In genomic region chr7:126565693-126566092, GRCm38 (mm10) we compare ENCODE assay signal across 8 mouse cellular contexts. TPM values are rescaled to one million over a fixed set of nuclear protein-coding genes. Genes with fewer than 3 reads are reported as not detected.
DNase-seq lines count a peak whose midpoint lies in the region; ATAC-seq and TF ChIP-seq lines count a peak whose summit lies in the region.

No protein-coding gene starts in this region.

- TF ChIP-seq CTCF in spleen, adult 2 months (IDR thresholded peaks at IDR 0.05; ENCODE audit: extremely low read depth, insufficient read depth, insufficient read length, insufficient replicate concordance) = no peak
- no peak for TF ChIP-seq CTCF in bone marrow, adult 2 months (IDR thresholded peaks at IDR 0.05; ENCODE audit: control insufficient read depth, insufficient read depth, low read length)
- no peak for TF ChIP-seq CTCF in liver, embryonic 14.5 days (IDR thresholded peaks at IDR 0.05; ENCODE audit: low read depth)

- no peak for TF ChIP-seq EP300 in liver, embryonic 14.5 days (IDR thresholded peaks at IDR 0.05; ENCODE audit: low read depth)

- peaks cover 28% of the 10 kb centered on the region for H3K36me3 ChIP-seq in spleen, adult 2 months (ENCODE audit: control insufficient read depth, insufficient read depth, low read length)
- H3K36me3 ChIP-seq in liver, embryonic 14.5 days (replicated peaks; ENCODE audit: control insufficient read depth, insufficient read depth, low read depth) = peaks cover 37% of the 10 kb centered on the region

- no peak for TF ChIP-seq POLR2A in spleen, adult 2 months (IDR thresholded peaks at IDR 0.05; ENCODE audit: low read depth, low read length)
- TF ChIP-seq POLR2A in bone marrow, adult 2 months (IDR thresholded peaks at IDR 0.05; ENCODE audit: borderline replicate concordance, control insufficient read depth, low read depth, low read length) = no peak

- H3K4me1 ChIP-seq in spleen, adult 2 months (ENCODE audit: control insufficient read depth, insufficient read depth, insufficient read length) = no peaks in the 10 kb centered on the region
- no peaks in the 10 kb centered on the region for H3K4me1 ChIP-seq in bone marrow, adult 2 months (ENCODE audit: control insufficient read depth, insufficient read depth, low read length)
- peaks cover 3 to 7% of the 10 kb centered on the region in 2 experiments; a peak in 3 of 4 replicates for H3K4me1 ChIP-seq in liver, embryonic 14.5 days (replicated peaks; ENCODE audit: control insufficient read depth in 2 of 2, insufficient read depth in 2 of 2, low read length in 1 of 2)

- peak overlapping the region; percentile 92 for H3K9ac ChIP-seq in liver, embryonic 14.5 days (replicated peaks)

- H3K4me2 ChIP-seq in liver, embryonic 14.5 days (ENCODE audit: low read depth) = peak overlapping the region; percentile 89

- H3K4me3 ChIP-seq in spleen, adult 2 months (ENCODE audit: extremely low read depth, insufficient read depth, insufficient read length) = peak overlapping the region; percentile 91
- peak overlapping the region; percentile 99 for H3K4me3 ChIP-seq in bone marrow, adult 2 months (replicated peaks; ENCODE audit: control insufficient read depth, low read depth, low read length)
- H3K4me3 ChIP-seq in liver, embryonic 14.5 days (ENCODE audit: insufficient read depth in 1 of 2, low read depth in 2 of 2, low read length in 2 of 2) = peak overlapping the region; percentile 96 to 99

- no peaks in the 10 kb centered on the region for H3K27me3 ChIP-seq in spleen, adult 2 months (ENCODE audit: control insufficient read depth, insufficient read depth, low read length)
- H3K27me3 ChIP-seq in liver, embryonic 14.5 days (ENCODE audit: control insufficient read depth, insufficient read depth, low read length) = no peaks in the 10 kb centered on the region

- no peaks in the 10 kb centered on the region for H3K9me3 ChIP-seq in liver, embryonic 14.5 days (ENCODE audit: control insufficient read depth, low read length)

- no peak for DNase-seq in spleen, adult 2 months (ENCODE audit: low read depth in 1 of 2, low spot score in 2 of 2)
- DNase-seq in spleen, postnatal 10 days (ENCODE audit: low spot score in 2 of 2) = no peak
- DNase-seq in gonadal fat pad, adult 2 months (ENCODE audit: low read depth) = peak; percentile 68
- peak in 2 of 3 experiments; percentile 20 to 43 for DNase-seq in liver, embryonic 14.5 days (ENCODE audit: low read depth in 3 of 3, low spot score in 3 of 3)
- DNase-seq in B cell, adult 2 months = no peak
- DNase-seq in right cerebral cortex, postnatal 4 days = no peak
- DNase-seq in layer of hippocampus, postnatal 36 days = no peak

- peak; percentile 24 for ATAC-seq in liver, embryonic 14.5 days (ENCODE audit: insufficient read depth)

- under 1% methylated on average over 28 of the region's 28 CpGs for WGBS in spleen, adult 2 months
- under 1% methylated on average over 28 of the region's 28 CpGs for WGBS in bone marrow, adult 2 months
- WGBS in liver, embryonic 14.5 days (ENCODE audit: insufficient replicate concordance) = under 1% methylated on average over 28 of the region's 28 CpGs

- peak overlapping the region; percentile 68 for H3K27ac ChIP-seq in spleen, adult 2 months (ENCODE audit: insufficient read depth, low read length)
- H3K27ac ChIP-seq in bone marrow, adult 2 months (ENCODE audit: control insufficient read depth, insufficient read depth, low read depth, low read length, poor library complexity) = peak overlapping the region; percentile 64
- H3K27ac ChIP-seq in liver, embryonic 14.5 days = peak overlapping the region; percentile 68

RNA-seq across cellular contexts. Expression of gene Eif3c, which starts 0.5 kb away (rescaled TPM):
- 61.0 and 64.7 TPM in 2 replicates for polyA plus RNA-seq in spleen, adult 2 months (2012; rRNA removed)
- 52.3 and 90.2 TPM in 2 replicates for polyA plus RNA-seq in bone marrow, adult 2 months (2011; ENCODE audit: insufficient read depth, insufficient read length, low replicate concordance, missing spikeins)
- polyA plus RNA-seq in gonadal fat pad, adult 2 months (2012; rRNA removed) = 111 and 114 TPM in 2 replicates
- 45.7 and 58.0 TPM in 2 replicates for polyA plus RNA-seq in liver, embryonic 14.5 days (2012; rRNA removed)
- polyA plus RNA-seq in liver, embryonic 14.5 days (2014; fragmentation: Nextera tagmentation; extraction: Ambion mirVana) = 94.4 and 96.2 TPM in 2 replicates
- total RNA-seq in layer of hippocampus, postnatal 36 days (2021) = 100 to 1,000 TPM; 172 to 177 TPM

RNA-seq across cellular contexts. Expression of gene Apobr, which starts 19.0 kb away (rescaled TPM):
- polyA plus RNA-seq in spleen, adult 2 months (2012; rRNA removed) = 13.6 and 15.8 TPM in 2 replicates
- polyA plus RNA-seq in bone marrow, adult 2 months (2011; ENCODE audit: insufficient read depth, insufficient read length, low replicate concordance, missing spikeins) = 21.2 and 45.7 TPM in 2 replicates
- 22.4 and 30.5 TPM in 2 replicates for polyA plus RNA-seq in gonadal fat pad, adult 2 months (2012; rRNA removed)
- 1.2 and 1.6 TPM in 2 replicates for polyA plus RNA-seq in liver, embryonic 14.5 days (2012; rRNA removed)
- 0.69 TPM in 2 replicates for polyA plus RNA-seq in liver, embryonic 14.5 days (2014; fragmentation: Nextera tagmentation; extraction: Ambion mirVana)
- under 1 TPM; 0.40 to 0.42 TPM for total RNA-seq in layer of hippocampus, postnatal 36 days (2021)

RNA-seq across cellular contexts. Expression of gene Cln3, which starts 19.9 kb away (rescaled TPM):
- polyA plus RNA-seq in spleen, adult 2 months (2012; rRNA removed) = 105 and 118 TPM in 2 replicates
- polyA plus RNA-seq in bone marrow, adult 2 months (2011; ENCODE audit: insufficient read depth, insufficient read length, low replicate concordance, missing spikeins) = 98.2 and 269 TPM in 2 replicates
- polyA plus RNA-seq in gonadal fat pad, adult 2 months (2012; rRNA removed) = 76.8 and 98.2 TPM in 2 replicates
- 8.4 and 8.8 TPM in 2 replicates for polyA plus RNA-seq in liver, embryonic 14.5 days (2012; rRNA removed)
- polyA plus RNA-seq in liver, embryonic 14.5 days (2014; fragmentation: Nextera tagmentation; extraction: Ambion mirVana) = 7.2 and 9.7 TPM in 2 replicates
- 10 to 100 TPM; 28.3 to 32.9 TPM for total RNA-seq in layer of hippocampus, postnatal 36 days (2021)

RNA-seq across cellular contexts. Expression of gene Il27, which starts 29.0 kb away (rescaled TPM):
- 0.79 and 1.5 TPM in 2 replicates for polyA plus RNA-seq in spleen, adult 2 months (2012; rRNA removed)
- 1.9 and 6.0 TPM in 2 replicates for polyA plus RNA-seq in bone marrow, adult 2 months (2011; ENCODE audit: insufficient read depth, insufficient read length, low replicate concordance, missing spikeins)
- 0.13 TPM in 1 of 2 replicates, not detected in the other for polyA plus RNA-seq in gonadal fat pad, adult 2 months (2012; rRNA removed)
- polyA plus RNA-seq in liver, embryonic 14.5 days (2012; rRNA removed) = 0.07 TPM in 1 of 2 replicates, not detected in the other
- polyA plus RNA-seq in liver, embryonic 14.5 days (2014; fragmentation: Nextera tagmentation; extraction: Ambion mirVana) = not detected in 2 replicates
- not detected for total RNA-seq in layer of hippocampus, postnatal 36 days (2021)

Comparison
In these comparisons a context has a peak if more than half of its experiments do, and no peak if none do; other contexts are left out.
1. DNase-seq: peak in gonadal fat pad, adult 2 months (single experiment) and liver, embryonic 14.5 days (2 of 3); none in spleen, adult 2 months (0 of 2), spleen, postnatal 10 days (0 of 2), B cell, adult 2 months (0 of 2), right cerebral cortex, postnatal 4 days (single experiment) and layer of hippocampus, postnatal 36 days (0 of 2).
2. Peak in every context shown above with its lines, with median percentiles within 50 percentile points of each other: H3K27ac ChIP-seq and H3K4me3 ChIP-seq.